Mouse (Mus musculus): ENCODE results near the gene Ret.

Gene Ret

DNA sequence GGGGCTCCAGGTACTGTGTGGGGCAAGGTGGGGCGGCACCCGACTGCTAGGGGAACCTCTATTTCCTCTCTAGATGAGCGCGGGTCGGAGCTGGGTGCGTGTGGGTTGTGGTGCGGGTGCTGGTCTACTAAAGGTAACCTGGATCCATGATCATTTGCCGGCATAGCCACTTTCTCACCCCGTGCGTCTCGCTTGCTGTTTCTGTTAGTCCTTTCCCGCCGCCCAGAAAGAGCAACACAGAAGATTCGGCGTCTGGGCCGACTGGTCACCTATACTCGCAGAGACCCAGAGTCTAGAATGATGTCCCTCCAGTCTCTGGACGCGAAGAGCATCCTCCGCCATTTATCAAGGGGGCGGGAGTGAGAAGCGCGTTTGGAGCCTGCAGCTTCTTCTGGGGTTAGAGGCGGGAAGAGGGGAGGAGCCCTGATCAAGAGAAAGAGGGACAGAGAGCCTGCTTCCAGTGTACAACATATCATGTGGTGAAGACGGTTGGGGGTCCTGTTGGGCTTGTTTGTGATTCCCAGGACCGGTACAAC is at the start of gene Ret:
Ret (minus strand) TSS at position 279 of the 536 bp plus-strand sequence.
- peak; percentile 42; the same call in 1 of the 2 replicates for ATAC-seq (ENCODE audit: low TSS enrichment)

- no peak for ATAC-seq (ENCODE audit: low TSS enrichment)
Measured at GRCm38 (mm10) chr6:118247161-118247560, 49.6 kb upstream of the Ret start.

GRCm38 (mm10) chr6:118244106-118244505 is 46.6 kb upstream of the Ret start:
- ATAC-seq (ENCODE audit: low TSS enrichment): no peak

DNA sequence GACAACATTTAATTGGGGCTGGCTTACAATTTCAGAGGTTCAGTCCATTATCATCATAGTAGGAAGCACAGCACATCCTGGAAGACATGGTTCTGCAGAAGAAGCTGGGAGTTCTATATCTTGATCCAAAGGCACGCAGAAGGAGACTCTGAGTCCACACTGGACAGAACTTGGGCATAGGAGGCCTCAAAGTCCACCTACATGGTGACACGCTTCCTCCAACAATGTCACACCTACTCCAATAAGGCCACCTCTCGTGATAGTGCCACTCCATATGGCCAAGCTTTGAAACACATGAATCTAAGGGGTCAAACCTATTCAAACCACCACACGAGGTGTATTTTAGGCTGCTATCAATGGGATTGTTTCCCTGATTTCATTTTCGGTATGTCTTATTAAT is 45.4 kb upstream of the Ret start:
- no peak for ATAC-seq (ENCODE audit: low TSS enrichment)

GRCm38 (mm10) chr6:118226072-118226471 is 28.6 kb upstream of the Ret start:
- ATAC-seq (ENCODE audit: low TSS enrichment): peak; percentile 98

GRCm38 (mm10) chr6:118222471-118222870 is 25.0 kb upstream of the Ret start:
- ATAC-seq (ENCODE audit: low TSS enrichment): no peak

DNA sequence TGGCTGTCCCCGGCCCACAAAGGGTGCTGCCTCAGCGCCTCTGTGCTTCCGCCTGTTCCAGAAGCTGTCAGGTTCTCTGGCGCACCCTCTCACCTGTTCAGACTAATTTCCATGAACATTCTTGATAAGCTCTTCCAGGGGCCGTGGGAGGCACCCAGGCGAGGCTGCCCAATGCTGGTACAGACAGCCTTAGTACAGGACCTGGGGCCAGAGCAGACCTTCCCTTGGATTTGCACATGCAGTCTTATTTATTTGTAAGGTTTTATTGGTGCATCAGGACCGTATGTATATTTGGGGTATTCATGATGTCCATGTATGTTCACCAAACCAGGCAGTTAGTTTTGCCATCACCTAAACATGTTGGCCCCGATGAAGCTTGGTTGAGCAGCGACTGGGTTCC is 18.2 kb upstream of the Ret start:
- ATAC-seq (ENCODE audit: low TSS enrichment): no peak

GRCm38 (mm10) chr6:118208326-118208725 is 10.8 kb upstream of the Ret start:
- no peak for ATAC-seq (ENCODE audit: low TSS enrichment)

DNA sequence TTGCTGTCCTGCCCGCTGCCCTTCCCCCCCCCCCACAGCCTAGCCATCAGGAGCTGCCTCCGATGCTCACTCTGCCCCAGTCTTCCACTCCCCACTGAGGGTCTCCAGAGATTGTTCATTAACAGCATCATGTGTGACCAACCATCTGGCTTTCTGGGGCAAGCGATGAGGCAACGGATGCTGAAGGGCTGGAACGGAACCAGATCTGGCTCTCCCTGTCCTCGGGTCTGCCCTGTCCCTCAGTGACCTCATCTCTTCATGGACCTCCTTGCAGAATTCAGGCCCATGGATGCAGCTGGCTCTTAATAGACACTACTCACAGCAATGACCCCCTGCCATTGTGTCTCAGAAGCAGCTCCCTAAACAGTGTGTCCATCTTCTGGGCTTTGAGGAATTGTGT is 8.9 kb upstream of the Ret start:
- ATAC-seq (ENCODE audit: low TSS enrichment): no peak

DNA sequence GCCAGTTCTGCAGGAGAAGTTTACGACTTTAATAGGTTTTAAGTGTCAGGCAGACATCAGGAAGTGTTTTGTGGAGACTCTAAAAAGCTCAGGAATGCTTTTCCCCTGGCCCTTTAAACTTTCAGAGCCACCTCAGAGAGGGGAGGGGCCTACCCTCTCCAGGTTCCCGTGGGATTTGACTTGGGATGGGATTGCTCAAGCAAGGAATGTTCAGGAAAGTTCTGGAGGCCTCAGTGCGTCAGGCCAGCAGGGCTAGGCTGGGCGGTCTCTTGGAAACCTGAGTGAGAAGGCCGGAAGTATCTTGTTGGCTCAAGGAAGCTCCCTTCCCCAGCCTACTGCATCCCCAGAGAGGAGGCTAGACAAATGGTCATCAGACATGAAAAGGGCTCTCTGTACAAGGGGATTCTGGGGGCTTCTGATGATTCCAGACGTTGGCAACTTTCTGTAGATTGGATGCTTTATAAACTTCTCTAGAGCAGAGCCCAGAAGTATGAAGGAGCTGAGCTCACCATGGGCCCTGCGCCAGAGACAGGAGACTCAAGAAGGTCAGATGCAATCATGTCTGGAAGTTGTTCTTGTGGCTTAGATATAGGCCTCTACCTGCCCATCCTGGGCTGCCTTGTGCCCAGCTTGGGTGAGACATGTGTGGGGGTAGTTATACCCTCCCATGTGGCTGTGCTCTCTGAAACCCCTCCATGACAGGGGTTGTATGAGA is 7.8 kb upstream of the Ret start:
- ATAC-seq (ENCODE audit: low TSS enrichment): no peak

DNA sequence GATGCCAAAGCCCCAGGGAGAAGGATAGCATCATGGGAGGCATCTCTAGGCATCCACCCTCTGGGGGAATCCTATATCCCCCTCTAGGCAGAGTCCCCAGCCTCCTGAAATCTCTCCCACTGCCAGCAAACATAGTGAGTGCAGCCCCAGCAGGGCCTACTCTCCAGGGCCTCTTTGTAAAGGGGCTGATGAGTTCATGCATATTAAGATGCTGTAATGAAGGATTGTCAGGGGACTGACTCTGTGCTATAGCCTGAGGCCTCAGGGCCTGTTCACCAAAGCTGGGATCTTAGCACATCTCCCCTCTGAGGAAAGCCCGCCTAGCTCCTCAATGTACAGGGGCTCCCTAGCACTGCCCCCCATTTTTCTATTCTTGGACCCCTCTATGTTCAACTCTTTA is 6.6 kb upstream of the Ret start:
- no peak for ATAC-seq (ENCODE audit: low TSS enrichment)

DNA sequence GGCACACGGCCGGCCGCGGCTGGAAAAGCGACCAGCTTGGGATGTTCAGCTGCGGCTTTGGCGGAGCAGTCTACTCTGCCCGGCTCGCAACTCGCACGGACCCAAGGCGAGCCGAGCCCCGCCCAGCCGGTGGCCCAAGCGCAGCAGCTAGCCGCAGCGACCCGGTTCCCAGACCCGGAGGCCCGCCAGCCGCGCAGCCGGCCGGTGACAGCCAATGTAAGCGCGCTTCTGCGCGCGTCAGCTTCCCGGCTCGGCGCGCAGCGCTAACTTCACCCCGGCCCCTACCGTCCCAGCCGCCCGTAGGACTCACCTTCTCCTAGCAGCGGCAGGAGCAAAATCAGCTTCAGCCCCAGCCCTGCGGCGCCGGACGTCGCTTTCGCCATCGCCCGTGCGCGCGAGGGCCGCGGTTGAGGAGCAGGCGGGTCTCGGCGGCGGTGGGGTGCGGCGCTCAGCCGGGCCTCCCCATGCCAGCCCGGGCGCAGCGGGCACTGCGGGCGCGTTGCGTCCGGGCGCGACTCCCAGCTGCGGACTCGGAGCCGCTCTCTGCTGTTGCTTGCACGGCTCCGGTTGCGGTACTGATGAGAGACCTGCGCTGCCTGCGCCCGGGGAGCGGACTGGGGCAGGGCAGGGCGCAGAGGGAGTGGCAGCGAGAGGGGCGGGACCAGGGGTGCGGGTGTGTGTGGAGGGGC is 623 bp downstream of the Ret start:
- ATAC-seq (ENCODE audit: low TSS enrichment): peak; percentile 71

DNA sequence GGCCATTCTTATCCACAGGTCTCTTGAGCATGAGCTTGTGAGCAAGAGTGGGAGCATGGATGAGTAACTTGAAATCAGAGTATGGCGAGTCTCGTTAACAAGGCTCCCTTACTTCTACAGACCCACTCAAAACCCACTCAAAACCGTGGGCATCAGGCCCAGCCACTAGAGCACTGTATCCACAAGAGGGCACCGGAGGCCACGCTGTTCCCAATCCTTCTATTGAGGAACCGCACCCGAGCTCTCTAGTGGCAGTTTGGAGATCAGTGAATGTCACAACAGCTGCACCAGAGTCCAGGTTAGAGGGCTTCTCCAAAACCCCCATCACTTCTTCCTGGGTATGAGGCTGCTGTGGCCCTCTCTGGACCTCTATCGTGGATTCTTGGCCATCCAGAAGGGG is 2.4 kb downstream of the Ret start:
- ATAC-seq (ENCODE audit: low TSS enrichment): peak; percentile 55; the same call in 1 of the 2 replicates

- no peak for ATAC-seq (ENCODE audit: low TSS enrichment)
Measured at GRCm38 (mm10) chr6:118192882-118193281, 4.6 kb downstream of the Ret start.

DNA sequence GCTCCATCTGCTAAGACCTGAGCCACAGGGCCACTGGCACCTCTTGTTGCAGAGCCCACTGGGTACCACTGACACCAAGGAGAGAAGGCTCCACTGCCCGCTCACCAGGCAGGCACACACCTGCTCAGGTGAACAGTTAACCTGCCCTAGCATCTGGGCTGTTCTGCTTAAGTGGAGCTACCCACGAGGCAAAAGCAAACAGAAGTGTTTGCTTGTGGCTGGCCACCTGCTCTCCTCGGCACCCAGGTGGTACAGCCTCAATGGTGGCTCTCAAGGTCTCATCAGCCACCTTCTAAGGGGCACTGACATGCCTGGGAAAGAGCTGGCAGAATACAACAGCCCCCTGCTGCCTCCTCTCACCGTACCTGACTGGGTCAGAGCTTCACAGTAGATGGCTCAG is 5.3 kb downstream of the Ret start:
- ATAC-seq (ENCODE audit: low TSS enrichment): no peak

GRCm38 (mm10) chr6:118189764-118190163 is 7.8 kb downstream of the Ret start:
- ATAC-seq (ENCODE audit: low TSS enrichment): no peak

- no peak for ATAC-seq (ENCODE audit: low TSS enrichment)
Measured at GRCm38 (mm10) chr6:118188599-118188998, 8.9 kb downstream of the Ret start.

- ATAC-seq (ENCODE audit: low TSS enrichment): no peak
Measured at GRCm38 (mm10) chr6:118187285-118187641, 10.3 kb downstream of the Ret start.

GRCm38 (mm10) chr6:118186620-118187284 is 10.8 kb downstream of the Ret start:
- ATAC-seq (ENCODE audit: low TSS enrichment): no peak

GRCm38 (mm10) chr6:118184126-118184525 is 13.4 kb downstream of the Ret start:
- ATAC-seq (ENCODE audit: low TSS enrichment): no peak

- ATAC-seq (ENCODE audit: low TSS enrichment): no peak
Measured at GRCm38 (mm10) chr6:118180085-118180423, 17.5 kb downstream of the Ret start.

DNA sequence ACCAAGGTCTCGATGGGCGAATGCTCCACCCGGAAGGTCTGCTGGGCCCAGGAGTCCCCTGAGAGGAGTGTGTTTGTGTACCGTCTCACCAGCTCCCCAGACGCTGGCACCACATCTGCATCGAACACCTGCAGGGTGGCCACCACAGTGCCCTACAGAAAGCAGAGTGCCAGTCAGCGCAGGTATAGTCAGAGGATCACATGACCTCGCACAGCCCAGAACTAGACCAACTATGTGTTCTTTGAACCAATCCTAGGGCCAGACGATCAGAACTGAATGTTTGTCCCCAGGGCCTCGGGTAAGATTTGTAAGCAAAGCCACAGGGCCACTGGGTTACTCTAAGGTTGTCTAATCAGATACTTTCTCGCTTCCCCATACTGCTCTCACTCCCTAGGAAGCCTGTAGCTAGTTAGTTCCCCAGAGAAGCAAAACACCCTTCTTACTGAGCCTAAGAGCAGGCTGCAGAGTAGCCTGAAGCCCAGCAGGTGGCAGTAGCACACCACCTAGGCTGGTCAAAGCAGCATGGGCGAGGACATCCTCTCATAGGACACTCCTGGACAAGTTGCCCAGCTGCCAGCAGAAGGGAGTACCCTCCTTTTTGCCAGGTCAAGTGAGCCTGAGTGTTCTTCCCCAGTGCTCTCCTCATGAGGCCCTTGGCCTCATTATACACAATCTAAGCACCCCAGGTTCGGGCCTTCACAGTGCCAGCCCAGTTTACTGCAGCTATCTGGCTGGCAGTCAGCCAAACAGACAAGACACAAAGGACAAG is 18.0 kb downstream of the Ret start:
- ATAC-seq (ENCODE audit: low TSS enrichment): peak; percentile 96
